Mouse (Mus musculus) gastrocnemius, postnatal 10 days (tissue): ENCODE measurements around the gene Ifit1bl1. TPM values are rescaled to one million over a fixed set of nuclear protein-coding genes. Genes with fewer than 3 reads are reported as not detected.

ENCODE experiments used
- DNase-seq: peaks from one replicate; pipeline ENCODE4 v3.0.0; 2021; ENCODE audit warnings: mixed read lengths
- total RNA-seq, 2 experiments: library from RNA; stranded (reverse); gene quantifications; 2 replicates each; pipeline ENCODE4 v1.2.3; 2021

Gene Ifit1bl1
- total RNA-seq, 2 experiments from 2014 or later, result 0.11 to 0.16 TPM

GRCm38 (mm10) chr19:34546211-34546610, 55.5 kb downstream of the Ifit1bl1 start:
- no peak for DNase-seq

Other genes starting within 250 kb of the Ifit1bl1 start
- gene Ch25h, start 126.8 kb downstream of the Ifit1bl1 start, total RNA-seq, result under 1 TPM in 1 of 2 experiments, not detected in 1; 0.32 TPM
- gene Lipa, start 74.5 kb downstream of the Ifit1bl1 start, total RNA-seq, result 10 to 100 TPM; 12.5 to 17.1 TPM
- 1 to 10 TPM; 3.1 to 3.3 TPM for gene Ifit2, start 51.3 kb downstream of the Ifit1bl1 start, total RNA-seq
- 1 to 10 TPM in 1 of 2 experiments, under 1 TPM in 1; 0.87 to 1.6 TPM for gene Ifit3, start 18.4 kb downstream of the Ifit1bl1 start, total RNA-seq
- gene Ifit3b, start 6.0 kb upstream of the Ifit1bl1 start, total RNA-seq, result under 1 TPM; 0.40 to 0.50 TPM
- under 1 TPM in 1 of 2 experiments, not detected in 1; 0.12 TPM for gene Ifit1bl2, start 38.8 kb upstream of the Ifit1bl1 start, total RNA-seq
- gene Ifit1, start 38.9 kb upstream of the Ifit1bl1 start, total RNA-seq, result under 1 TPM; 0.09 to 0.12 TPM
- gene Slc16a12, start 145.3 kb upstream of the Ifit1bl1 start, total RNA-seq, result 1 to 10 TPM; 1.5 to 2.1 TPM